Mouse (Mus musculus): Measurements from ENCODE around the gene Majin. TPM values are rescaled to one million over a fixed set of nuclear protein-coding genes. Genes with fewer than 3 reads are reported as not detected.
A peak's percentile ranks its signal among the peaks of the same experiment; 100 is the strongest.

Majin gene
- polyA plus RNA-seq, 1 experiment from 2014 or later, result 0.12 TPM

GRCm38 (mm10) chr19:6268670-6269132 lies 84.5 kb downstream of the Majin start:
- Histone ChIP-seq H3K27me3 (ENCODE audit: insufficient read depth, poor library complexity, severe bottlenecking) (peaks cover 3% of the 10 kb centered on the region; the same call in 1 of the 2 replicates), H3K27ac (no peak overlapping the region), H3K9me3 (no peaks in the 10 kb centered on the region), H3K4me3 (no peak overlapping the region), H3K4me1 (replicated peaks) (peaks cover 11% of the 10 kb centered on the region), H3K36me3 (no peaks in the 10 kb centered on the region)
- no peak for DNase-seq (ENCODE audit: low spot score)
- WGBS, result 83% methylated on average over 7 of the region's 7 CpGs

- DNase-seq (ENCODE audit: low spot score), result no peak
- H3K36me3 ChIP-seq, result no peaks in the 10 kb centered on the region
- no peak overlapping the region for H3K27ac ChIP-seq
- H3K4me1 ChIP-seq (replicated peaks), result peaks cover 12% of the 10 kb centered on the region
- no peaks in the 10 kb centered on the region for H3K9me3 ChIP-seq
- H3K4me3 ChIP-seq, result no peak overlapping the region
- WGBS, result 84% methylated on average over 8 of the region's 8 CpGs
- H3K27me3 ChIP-seq (ENCODE audit: insufficient read depth, poor library complexity, severe bottlenecking), result peaks cover 3% of the 10 kb centered on the region; the same call in 1 of the 2 replicates
Measured at GRCm38 (mm10) chr19:6269798-6270475, 85.7 kb downstream of the Majin start.

- H3K9me3 ChIP-seq, result no peaks in the 10 kb centered on the region
- H3K27ac ChIP-seq, result no peak overlapping the region
- 0 out of 2 replicates have a peak overlapping the region, but pooled peaks have one; percentile 18 for H3K4me3 ChIP-seq
- DNase-seq (ENCODE audit: low spot score), result no peak
- no peaks in the 10 kb centered on the region for H3K36me3 ChIP-seq
- H3K4me1 ChIP-seq (replicated peaks), result peaks cover 19% of the 10 kb centered on the region
- WGBS, result 63% methylated on average over 9 of the region's 9 CpGs
- peaks cover 3% of the 10 kb centered on the region; the same call in 1 of the 2 replicates for H3K27me3 ChIP-seq (ENCODE audit: insufficient read depth, poor library complexity, severe bottlenecking)
Measured at GRCm38 (mm10) chr19:6270661-6271060, 86.5 kb downstream of the Majin start.

GRCm38 (mm10) chr19:6271206-6271605 lies 87.0 kb downstream of the Majin start:
- no peak for DNase-seq (ENCODE audit: low spot score)
- H3K27me3 ChIP-seq (ENCODE audit: insufficient read depth, poor library complexity, severe bottlenecking), result peaks cover 3% of the 10 kb centered on the region; the same call in 1 of the 2 replicates
- WGBS, result 30% methylated on average over 8 of the region's 8 CpGs
- peaks cover 25% of the 10 kb centered on the region for H3K4me1 ChIP-seq (replicated peaks)
- no peaks in the 10 kb centered on the region for H3K36me3 ChIP-seq
- no peaks in the 10 kb centered on the region for H3K9me3 ChIP-seq
- no peak overlapping the region for H3K27ac ChIP-seq
- 0 out of 2 replicates have a peak overlapping the region, but pooled peaks have one; percentile 18 for H3K4me3 ChIP-seq

GRCm38 (mm10) chr19:6272053-6272452 lies 87.9 kb downstream of the Majin start:
- Histone ChIP-seq H3K4me3 (no peak overlapping the region), H3K4me1 (replicated peaks) (peaks cover 29% of the 10 kb centered on the region), H3K27me3 (ENCODE audit: insufficient read depth, poor library complexity, severe bottlenecking) (peaks cover 3% of the 10 kb centered on the region; the same call in 1 of the 2 replicates), H3K27ac (no peak overlapping the region), H3K9me3 (no peaks in the 10 kb centered on the region), H3K36me3 (no peaks in the 10 kb centered on the region)
- 70% methylated on average over 7 of the region's 7 CpGs for WGBS
- no peak for DNase-seq (ENCODE audit: low spot score)

- no peaks in the 10 kb centered on the region for H3K36me3 ChIP-seq
- no peak overlapping the region for H3K4me3 ChIP-seq
- H3K27me3 ChIP-seq (ENCODE audit: insufficient read depth, poor library complexity, severe bottlenecking), result peaks cover 2% of the 10 kb centered on the region; the same call in 1 of the 2 replicates
- H3K4me1 ChIP-seq (replicated peaks), result peaks cover 35% of the 10 kb centered on the region
- 90% methylated on average over 4 of the region's 4 CpGs for WGBS
- no peak for DNase-seq (ENCODE audit: low spot score)
- H3K9me3 ChIP-seq, result no peaks in the 10 kb centered on the region
- no peak overlapping the region for H3K27ac ChIP-seq
Measured at GRCm38 (mm10) chr19:6272738-6273137, 88.5 kb downstream of the Majin start.

- Histone ChIP-seq H3K4me3 (no peak overlapping the region), H3K27ac (no peak overlapping the region), H3K27me3 (ENCODE audit: insufficient read depth, poor library complexity, severe bottlenecking) (no peaks in the 10 kb centered on the region; the same call in 1 of the 2 replicates), H3K9me3 (no peaks in the 10 kb centered on the region), H3K36me3 (no peaks in the 10 kb centered on the region), H3K4me1 (replicated peaks) (peaks cover 40% of the 10 kb centered on the region)
- no peak for DNase-seq (ENCODE audit: low spot score)
- 89% methylated on average over 4 of the region's 4 CpGs for WGBS
Measured at GRCm38 (mm10) chr19:6273592-6273991, 89.4 kb downstream of the Majin start.

MicroRNAs encoded within 50 kb of the gene (microRNA counts, 519-probe panel; counts per million panel counts)
- microRNA mmu-miR-192, result 1,255 counts per million, percentile 77 among the panel's probes with 10 or more counts

Other genes starting within 250 kb of the Majin start
- gene Pola2, start 220.2 kb upstream of the Majin start, polyA plus RNA-seq (2016; fragmentation: Nextera tagmentation; extraction: Ambion mirVana), result 83.7 and 110 TPM in 2 replicates
- gene Slc22a20, start 198.2 kb upstream of the Majin start, polyA plus RNA-seq (2016; fragmentation: Nextera tagmentation; extraction: Ambion mirVana), result not detected in 2 replicates
- 5.9 and 6.5 TPM in 2 replicates for gene Capn1, start 168.5 kb upstream of the Majin start, polyA plus RNA-seq (2016; fragmentation: Nextera tagmentation; extraction: Ambion mirVana)
- gene Syvn1, start 137.8 kb upstream of the Majin start, polyA plus RNA-seq (2016; fragmentation: Nextera tagmentation; extraction: Ambion mirVana), result 37.0 and 39.2 TPM in 2 replicates
- 77.8 and 81.7 TPM in 2 replicates for gene Mrpl49, start 126.6 kb upstream of the Majin start, polyA plus RNA-seq (2016; fragmentation: Nextera tagmentation; extraction: Ambion mirVana)
- gene Fau, start 126.5 kb upstream of the Majin start, polyA plus RNA-seq (2016; fragmentation: Nextera tagmentation; extraction: Ambion mirVana), result 764 and 815 TPM in 2 replicates
- 38.3 and 41.9 TPM in 2 replicates for gene Znhit2, start 123.2 kb upstream of the Majin start, polyA plus RNA-seq (2016; fragmentation: Nextera tagmentation; extraction: Ambion mirVana)
- 37.2 and 41.3 TPM in 2 replicates for gene Tm7sf2, start 116.0 kb upstream of the Majin start, polyA plus RNA-seq (2016; fragmentation: Nextera tagmentation; extraction: Ambion mirVana)
- gene Vps51, start 107.2 kb upstream of the Majin start, polyA plus RNA-seq (2016; fragmentation: Nextera tagmentation; extraction: Ambion mirVana), result 70.2 and 74.9 TPM in 2 replicates
- not detected in 2 replicates for gene Tmem262, start 104.4 kb upstream of the Majin start, polyA plus RNA-seq (2016; fragmentation: Nextera tagmentation; extraction: Ambion mirVana)
- gene Gm28374, start 102.1 kb upstream of the Majin start, polyA plus RNA-seq (2016; fragmentation: Nextera tagmentation; extraction: Ambion mirVana), result 2.4 and 2.6 TPM in 2 replicates
- gene Zfpl1, start 99.4 kb upstream of the Majin start, polyA plus RNA-seq (2016; fragmentation: Nextera tagmentation; extraction: Ambion mirVana), result 79.2 and 87.1 TPM in 2 replicates
- 57.7 and 65.4 TPM in 2 replicates for gene Cdca5, start 99.4 kb upstream of the Majin start, polyA plus RNA-seq (2016; fragmentation: Nextera tagmentation; extraction: Ambion mirVana)
- 0.38 and 0.83 TPM in 2 replicates for gene AC131692.1, start 90.0 kb upstream of the Majin start, polyA plus RNA-seq (2016; fragmentation: Nextera tagmentation; extraction: Ambion mirVana)
- 0.64 and 0.90 TPM in 2 replicates for gene Naaladl1, start 78.6 kb upstream of the Majin start, polyA plus RNA-seq (2016; fragmentation: Nextera tagmentation; extraction: Ambion mirVana)
- 70.0 and 70.1 TPM in 2 replicates for gene Sac3d1, start 65.7 kb upstream of the Majin start, polyA plus RNA-seq (2016; fragmentation: Nextera tagmentation; extraction: Ambion mirVana)
- 27.0 and 35.1 TPM in 2 replicates for gene Snx15, start 56.1 kb upstream of the Majin start, polyA plus RNA-seq (2016; fragmentation: Nextera tagmentation; extraction: Ambion mirVana)
- gene Batf2, start 43.4 kb upstream of the Majin start, polyA plus RNA-seq (2016; fragmentation: Nextera tagmentation; extraction: Ambion mirVana), result 0.09 TPM in 1 of 2 replicates, not detected in the other
- 125 and 130 TPM in 2 replicates for gene Arl2, start 42.8 kb upstream of the Majin start, polyA plus RNA-seq (2016; fragmentation: Nextera tagmentation; extraction: Ambion mirVana)
- gene Gpha2, start 42.0 kb downstream of the Majin start, polyA plus RNA-seq (2016; fragmentation: Nextera tagmentation; extraction: Ambion mirVana), result 0.57 TPM in 1 of 2 replicates, not detected in the other
- 37.8 and 53.8 TPM in 2 replicates for gene Ppp2r5b, start 51.5 kb downstream of the Majin start, polyA plus RNA-seq (2016; fragmentation: Nextera tagmentation; extraction: Ambion mirVana)
- 10.3 and 14.9 TPM in 2 replicates for gene Atg2a, start 57.3 kb downstream of the Majin start, polyA plus RNA-seq (2016; fragmentation: Nextera tagmentation; extraction: Ambion mirVana)
- 87.8 and 103 TPM in 2 replicates for gene Ehd1, start 92.3 kb downstream of the Majin start, polyA plus RNA-seq (2016; fragmentation: Nextera tagmentation; extraction: Ambion mirVana)
- gene Cdc42bpg, start 122.1 kb downstream of the Majin start, polyA plus RNA-seq (2016; fragmentation: Nextera tagmentation; extraction: Ambion mirVana), result 0.29 and 0.37 TPM in 2 replicates
- 125 and 129 TPM in 2 replicates for gene Men1, start 150.6 kb downstream of the Majin start, polyA plus RNA-seq (2016; fragmentation: Nextera tagmentation; extraction: Ambion mirVana)
- gene Map4k2, start 156.7 kb downstream of the Majin start, polyA plus RNA-seq (2016; fragmentation: Nextera tagmentation; extraction: Ambion mirVana), result 13.1 and 14.7 TPM in 2 replicates
- 198 and 221 TPM in 2 replicates for gene Sf1, start 179.3 kb downstream of the Majin start, polyA plus RNA-seq (2016; fragmentation: Nextera tagmentation; extraction: Ambion mirVana)
- gene Pygm, start 200.0 kb downstream of the Majin start, polyA plus RNA-seq (2016; fragmentation: Nextera tagmentation; extraction: Ambion mirVana), result 1.3 and 1.9 TPM in 2 replicates
- gene Rasgrp2, start 215.0 kb downstream of the Majin start, polyA plus RNA-seq (2016; fragmentation: Nextera tagmentation; extraction: Ambion mirVana), result 20.5 and 20.7 TPM in 2 replicates
- 4.4 and 13.2 TPM in 2 replicates for gene Nrxn2, start 234.3 kb downstream of the Majin start, polyA plus RNA-seq (2016; fragmentation: Nextera tagmentation; extraction: Ambion mirVana)